Mouse (Mus musculus): ENCODE results near the gene Usf1. TPM values are rescaled to one million over a fixed set of nuclear protein-coding genes. Genes with fewer than 3 reads are reported as not detected.
A peak's percentile ranks its signal among the peaks of the same experiment; 100 is the strongest.

The Usf1 gene
- polyA plus RNA-seq, 2 experiments: 15.0 to 16.9 TPM

GRCm38 (mm10) chr1:171440025-171440725, 29.1 kb downstream of the Usf1 start:
- peak overlapping the region in 1 of 2 experiments; percentile 20; a peak in 1 of 4 replicates for H3K4me3 ChIP-seq (ENCODE audit: insufficient read depth in 1 of 2, low read depth in 2 of 2, low read length in 2 of 2)
- 17% methylated on average over 9 of the region's 9 CpGs for WGBS (ENCODE audit: insufficient replicate concordance)
- no peaks in the 10 kb centered on the region for H3K36me3 ChIP-seq (replicated peaks; ENCODE audit: control insufficient read depth, insufficient read depth, low read depth)
- H3K4me1 ChIP-seq (replicated peaks; ENCODE audit: control insufficient read depth in 2 of 2, insufficient read depth in 2 of 2, low read length in 1 of 2): peaks cover 0 to 24% of the 10 kb centered on the region in 2 experiments; a peak in 3 of 4 replicates
- H3K9me3 ChIP-seq (ENCODE audit: control insufficient read depth, low read length): no peaks in the 10 kb centered on the region
- H3K4me2 ChIP-seq (ENCODE audit: low read depth): peak overlapping the region; percentile 57
- DNase-seq (ENCODE audit: low read depth in 3 of 3, low spot score in 3 of 3) (no peak), ATAC-seq (ENCODE audit: insufficient read depth) (no peak)
- H3K27ac ChIP-seq: no peak overlapping the region
- H3K9ac ChIP-seq (replicated peaks): no peak overlapping the region
- peaks cover 26% of the 10 kb centered on the region for H3K27me3 ChIP-seq (ENCODE audit: control insufficient read depth, insufficient read depth, low read length)
- TF ChIP-seq CTCF (IDR thresholded peaks at IDR 0.05; ENCODE audit: low read depth) (no peak), EP300 (IDR thresholded peaks at IDR 0.05; ENCODE audit: low read depth) (no peak)

GRCm38 (mm10) chr1:171441466-171442412, 30.6 kb downstream of the Usf1 start:
- H3K9ac ChIP-seq (replicated peaks): no peak overlapping the region
- TF ChIP-seq CTCF (IDR thresholded peaks at IDR 0.05; ENCODE audit: low read depth) (no peak), EP300 (IDR thresholded peaks at IDR 0.05; ENCODE audit: low read depth) (no peak)
- H3K4me1 ChIP-seq (replicated peaks; ENCODE audit: control insufficient read depth in 2 of 2, insufficient read depth in 2 of 2, low read length in 1 of 2): peaks cover 0 to 22% of the 10 kb centered on the region in 2 experiments; a peak in 3 of 4 replicates
- no peak overlapping the region for H3K27ac ChIP-seq
- ATAC-seq (ENCODE audit: insufficient read depth): peak; percentile 40; the same call in 1 of the 2 replicates
- no peaks in the 10 kb centered on the region for H3K9me3 ChIP-seq (ENCODE audit: control insufficient read depth, low read length)
- H3K27me3 ChIP-seq (ENCODE audit: control insufficient read depth, insufficient read depth, low read length): peaks cover 25% of the 10 kb centered on the region
- H3K4me2 ChIP-seq (ENCODE audit: low read depth): peak overlapping the region; percentile 42
- H3K36me3 ChIP-seq (replicated peaks; ENCODE audit: control insufficient read depth, insufficient read depth, low read depth): no peaks in the 10 kb centered on the region
- H3K4me3 ChIP-seq (ENCODE audit: insufficient read depth in 1 of 2, low read depth in 2 of 2, low read length in 2 of 2): no peak overlapping the region
- DNase-seq (ENCODE audit: low read depth in 3 of 3, low spot score in 3 of 3): peak in 2 of 3 experiments; percentile 22 to 35
- WGBS (ENCODE audit: insufficient replicate concordance): 5% methylated on average over 7 of the region's 7 CpGs

GRCm38 (mm10) chr1:171442413-171442760, 31.3 kb downstream of the Usf1 start:
- TF ChIP-seq EP300 (IDR thresholded peaks at IDR 0.05; ENCODE audit: low read depth): no peak
- no peak for TF ChIP-seq CTCF (IDR thresholded peaks at IDR 0.05; ENCODE audit: low read depth)
- H3K27me3 ChIP-seq (ENCODE audit: control insufficient read depth, insufficient read depth, low read length): peaks cover 21% of the 10 kb centered on the region
- no peaks in the 10 kb centered on the region for H3K9me3 ChIP-seq (ENCODE audit: control insufficient read depth, low read length)
- DNase-seq (ENCODE audit: low read depth in 3 of 3, low spot score in 3 of 3) (no peak), ATAC-seq (ENCODE audit: insufficient read depth) (no peak)
- H3K4me2 ChIP-seq (ENCODE audit: low read depth): peak overlapping the region; percentile 42
- H3K27ac ChIP-seq: no peak overlapping the region
- peaks cover 2 to 22% of the 10 kb centered on the region in 2 experiments; a peak in 3 of 4 replicates for H3K4me1 ChIP-seq (replicated peaks; ENCODE audit: control insufficient read depth in 2 of 2, insufficient read depth in 2 of 2, low read length in 1 of 2)
- 19% methylated on average over 8 of the region's 8 CpGs for WGBS (ENCODE audit: insufficient replicate concordance)
- no peak overlapping the region for H3K4me3 ChIP-seq (ENCODE audit: insufficient read depth in 1 of 2, low read depth in 2 of 2, low read length in 2 of 2)
- H3K36me3 ChIP-seq (replicated peaks; ENCODE audit: control insufficient read depth, insufficient read depth, low read depth): no peaks in the 10 kb centered on the region
- H3K9ac ChIP-seq (replicated peaks): no peak overlapping the region

- no peaks in the 10 kb centered on the region for H3K9me3 ChIP-seq (ENCODE audit: control insufficient read depth, low read length)
- H3K4me2 ChIP-seq (ENCODE audit: low read depth): no peak overlapping the region
- H3K4me1 ChIP-seq (replicated peaks; ENCODE audit: control insufficient read depth in 2 of 2, insufficient read depth in 2 of 2, low read length in 1 of 2): peaks cover 2 to 18% of the 10 kb centered on the region in 2 experiments; a peak in 3 of 4 replicates
- ATAC-seq (ENCODE audit: insufficient read depth) (no peak), DNase-seq (ENCODE audit: low read depth in 3 of 3, low spot score in 3 of 3) (no peak)
- no peaks in the 10 kb centered on the region for H3K36me3 ChIP-seq (replicated peaks; ENCODE audit: control insufficient read depth, insufficient read depth, low read depth)
- H3K9ac ChIP-seq (replicated peaks): no peak overlapping the region
- no peaks in the 10 kb centered on the region for H3K27me3 ChIP-seq (ENCODE audit: control insufficient read depth, insufficient read depth, low read length)
- H3K4me3 ChIP-seq (ENCODE audit: insufficient read depth in 1 of 2, low read depth in 2 of 2, low read length in 2 of 2): no peak overlapping the region
- H3K27ac ChIP-seq: no peak overlapping the region
- WGBS (ENCODE audit: insufficient replicate concordance): 69% methylated on average over 5 of the region's 5 CpGs
- TF ChIP-seq EP300 (IDR thresholded peaks at IDR 0.05; ENCODE audit: low read depth) (no peak), CTCF (IDR thresholded peaks at IDR 0.05; ENCODE audit: low read depth) (no peak)
Observed at GRCm38 (mm10) chr1:171445050-171445449, 33.9 kb downstream of the Usf1 start.

- ATAC-seq (ENCODE audit: insufficient read depth) (no peak), DNase-seq (ENCODE audit: low read depth in 3 of 3, low spot score in 3 of 3) (no peak)
- Histone ChIP-seq H3K27ac (no peak overlapping the region), H3K4me1 (replicated peaks; ENCODE audit: control insufficient read depth in 2 of 2, insufficient read depth in 2 of 2, low read length in 1 of 2) (peaks cover 2 to 8% of the 10 kb centered on the region in 2 experiments; a peak in 3 of 4 replicates), H3K27me3 (ENCODE audit: control insufficient read depth, insufficient read depth, low read length) (no peaks in the 10 kb centered on the region), H3K9ac (replicated peaks) (no peak overlapping the region), H3K36me3 (replicated peaks; ENCODE audit: control insufficient read depth, insufficient read depth, low read depth) (no peaks in the 10 kb centered on the region), H3K4me3 (ENCODE audit: insufficient read depth in 1 of 2, low read depth in 2 of 2, low read length in 2 of 2) (no peak overlapping the region), H3K9me3 (ENCODE audit: control insufficient read depth, low read length) (no peaks in the 10 kb centered on the region), H3K4me2 (ENCODE audit: low read depth) (no peak overlapping the region)
- WGBS (ENCODE audit: insufficient replicate concordance): 35% methylated on average over 7 of the region's 7 CpGs
- no peak for TF ChIP-seq CTCF (IDR thresholded peaks at IDR 0.05; ENCODE audit: low read depth)
- no peak for TF ChIP-seq EP300 (IDR thresholded peaks at IDR 0.05; ENCODE audit: low read depth)
Observed at GRCm38 (mm10) chr1:171446854-171447253, 35.7 kb downstream of the Usf1 start.
